Mouse (Mus musculus) heart, embryonic 10.5 days (tissue): ENCODE results near the gene Lgr4. TPM values are rescaled to one million over a fixed set of nuclear protein-coding genes. Genes with fewer than 3 reads are reported as not detected.

Experiments used
- DNase-seq: peaks from one replicate; pipeline ENCODE4 v3.0.0-alpha.2; 2017; ENCODE audit warnings: low spot score
- H3K27ac ChIP-seq: fragments of 300-500 bp; sonication (generic); 2 replicates; pipeline ENCODE4 v1.5.1; 2016; ENCODE audit warnings: mild to moderate bottlenecking
- H3K27me3 ChIP-seq: fragments of 300-500 bp; sonication (generic); 2 replicates; pipeline ENCODE4 v1.6.1; 2016; ENCODE audit warnings: mild to moderate bottlenecking; ENCODE audit not compliant: poor library complexity, insufficient read depth, severe bottlenecking
- H3K36me3 ChIP-seq: fragments of 300-500 bp; sonication (generic); 2 replicates; pipeline ENCODE4 v1.6.1; 2016; ENCODE audit warnings: mild to moderate bottlenecking, moderate library complexity
- H3K4me1 ChIP-seq: fragments of 300-500 bp; sonication (generic); 2 replicates; pipeline ENCODE4 v1.6.1; 2016; ENCODE audit warnings: mild to moderate bottlenecking
- H3K4me3 ChIP-seq: fragments of 300-500 bp; sonication (generic); 2 replicates; pipeline ENCODE4 v1.5.1; 2016; ENCODE audit warnings: mild to moderate bottlenecking, moderate library complexity
- H3K9me3 ChIP-seq: fragments of 300-500 bp; sonication (generic); 2 replicates; pipeline ENCODE4 v1.6.1; 2016; ENCODE audit warnings: mild to moderate bottlenecking, moderate library complexity
- WGBS: fragments of 180-500 bp; shearing (Covaris S2); methylation state at CpG from one replicate; pipeline ENCODE4 v1.1.7; 2016; 5-methylcytosine and 5-hydroxymethylcytosine counted together
- polyA plus RNA-seq: library from polyadenylated mRNA; unstranded; fragments of >200 nt; fragmentation: Nextera tagmentation; extraction: Ambion mirVana; gene quantifications from 2 replicates; pipeline ENCODE4 v1.2.1, GENCODE M21; 2016

Lgr4 gene
- polyA plus RNA-seq, 1 experiment from 2014 or later = 12.7 TPM

DNA sequence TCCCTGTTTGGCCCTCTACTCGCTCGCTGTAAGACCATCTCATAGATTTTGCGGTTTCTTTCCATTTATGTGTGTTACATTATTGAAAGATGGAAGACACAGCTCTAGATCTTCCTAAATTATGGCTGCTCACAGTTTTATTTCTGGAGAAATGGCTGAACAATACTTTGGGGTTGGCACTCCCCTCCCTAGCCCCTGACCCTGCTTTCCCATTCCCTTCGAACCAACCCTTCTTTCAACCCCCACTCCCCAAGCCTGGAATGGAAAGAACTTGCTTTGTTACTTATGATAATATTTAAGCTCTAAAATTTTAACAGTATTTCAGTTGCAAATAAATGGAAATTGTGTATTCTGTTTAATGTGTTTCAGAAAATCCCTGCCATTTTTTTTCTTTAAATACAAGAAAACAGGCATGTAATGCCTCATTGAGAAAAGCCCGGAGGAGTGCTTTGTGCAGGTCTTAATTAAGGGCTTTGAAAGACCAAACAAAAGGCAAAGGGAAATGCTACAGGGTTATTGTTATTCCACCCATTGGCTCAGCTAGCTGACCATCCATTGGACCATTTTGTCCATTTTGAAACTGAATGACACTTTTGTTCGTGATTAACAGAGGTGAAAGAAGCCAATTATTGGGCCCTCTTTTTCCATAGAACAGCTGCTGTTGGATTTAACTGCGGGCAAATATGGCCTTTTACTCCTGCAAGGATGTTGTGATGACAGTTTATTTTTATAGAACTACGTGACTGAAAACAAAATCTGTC, 25.5 kb downstream of the Lgr4 start:
- Histone ChIP-seq H3K9me3 (no peaks in the 10 kb centered on the region), H3K36me3 (no peaks in the 10 kb centered on the region), H3K4me1 (peaks cover 22% of the 10 kb centered on the region), H3K4me3 (no peak overlapping the region), H3K27me3 (no peaks in the 10 kb centered on the region), H3K27ac (no peak overlapping the region)
- DNase-seq = no peak
- 83% methylated on average over 8 of the region's 8 CpGs for WGBS

DNA sequence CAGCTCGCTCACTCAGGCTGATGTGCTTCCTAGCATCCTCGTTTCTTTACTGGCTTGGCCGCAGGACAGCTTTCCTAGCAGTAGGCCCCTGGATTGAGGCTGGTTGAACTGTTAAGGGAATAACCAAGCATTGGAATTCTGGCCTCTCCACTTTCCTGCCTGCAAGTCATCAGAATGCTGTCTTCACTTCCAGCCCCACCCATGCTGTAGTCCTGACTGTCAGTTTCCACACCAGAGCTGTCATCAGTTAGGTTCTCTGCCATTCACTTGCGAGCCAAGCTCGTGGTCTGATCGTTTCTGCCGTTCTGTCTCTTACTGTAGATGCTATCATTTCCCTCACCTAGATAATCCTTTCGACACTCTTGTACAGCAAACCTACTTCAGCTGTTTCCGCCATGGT, 27.5 kb downstream of the Lgr4 start:
- no peaks in the 10 kb centered on the region for H3K36me3 ChIP-seq
- peak; percentile 92 for DNase-seq
- no peaks in the 10 kb centered on the region for H3K27me3 ChIP-seq
- peaks cover 28% of the 10 kb centered on the region for H3K4me1 ChIP-seq
- H3K9me3 ChIP-seq = no peaks in the 10 kb centered on the region
- no peak overlapping the region for H3K4me3 ChIP-seq
- WGBS = 20% methylated on average over 9 of the region's 9 CpGs
- peak overlapping the region; percentile 69; the same call in 1 of the 2 replicates for H3K27ac ChIP-seq

DNA sequence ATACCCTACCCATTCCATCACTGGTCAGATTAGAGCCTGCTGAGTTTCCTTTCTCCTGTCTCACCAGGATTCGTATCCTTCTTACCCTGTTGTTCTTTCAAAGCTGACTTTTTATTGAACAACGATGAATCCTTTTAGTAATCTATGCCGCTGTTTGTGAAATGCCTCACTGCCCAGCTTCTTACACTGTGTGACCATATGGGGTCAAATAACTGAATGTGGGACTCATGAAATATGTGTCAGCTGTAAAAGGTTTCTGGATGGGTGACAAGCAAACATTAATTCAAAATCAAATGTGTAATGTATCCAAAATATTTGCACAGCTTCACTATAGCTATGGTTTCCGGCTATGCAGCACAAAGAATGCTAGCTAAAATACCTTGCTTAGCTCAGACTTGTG, 28.1 kb downstream of the Lgr4 start:
- peaks cover 31% of the 10 kb centered on the region for H3K4me1 ChIP-seq

DNA sequence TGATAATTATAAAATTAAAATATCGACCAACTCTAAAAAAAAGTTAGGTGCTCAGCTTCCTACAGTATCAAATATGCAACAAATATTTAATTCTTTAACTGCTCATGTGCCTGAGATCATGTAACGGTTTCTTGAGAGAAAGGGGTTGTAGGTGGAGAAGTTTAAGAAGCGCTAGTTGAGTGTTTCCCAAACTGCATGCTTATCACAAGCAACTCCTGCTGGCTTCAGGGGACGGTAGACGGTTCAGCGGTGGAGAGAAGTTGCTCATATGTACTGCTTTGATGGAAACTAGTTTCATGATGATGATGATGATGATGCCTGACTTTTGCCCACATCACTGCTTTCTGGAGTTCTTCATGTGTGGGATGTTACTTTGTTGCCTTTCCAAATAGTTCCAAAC, 29.0 kb downstream of the Lgr4 start:
- Histone ChIP-seq H3K9me3 (no peaks in the 10 kb centered on the region), H3K27ac (no peak overlapping the region), H3K27me3 (no peaks in the 10 kb centered on the region), H3K4me3 (no peak overlapping the region), H3K4me1 (peaks cover 40% of the 10 kb centered on the region), H3K36me3 (no peaks in the 10 kb centered on the region)
- WGBS = 78% methylated on average over 6 of the region's 6 CpGs
- peak; percentile 63 for DNase-seq

More for the DNA sequence above, 28.1 kb downstream of the Lgr4 start:
- H3K4me3 ChIP-seq = no peak overlapping the region
- no peaks in the 10 kb centered on the region for H3K9me3 ChIP-seq
- H3K36me3 ChIP-seq = no peaks in the 10 kb centered on the region
- 79% methylated on average over 4 of the region's 4 CpGs for WGBS
- DNase-seq = no peak
- H3K27ac ChIP-seq = peak overlapping the region; percentile 29; the same call in 1 of the 2 replicates
- H3K27me3 ChIP-seq = no peaks in the 10 kb centered on the region

DNA sequence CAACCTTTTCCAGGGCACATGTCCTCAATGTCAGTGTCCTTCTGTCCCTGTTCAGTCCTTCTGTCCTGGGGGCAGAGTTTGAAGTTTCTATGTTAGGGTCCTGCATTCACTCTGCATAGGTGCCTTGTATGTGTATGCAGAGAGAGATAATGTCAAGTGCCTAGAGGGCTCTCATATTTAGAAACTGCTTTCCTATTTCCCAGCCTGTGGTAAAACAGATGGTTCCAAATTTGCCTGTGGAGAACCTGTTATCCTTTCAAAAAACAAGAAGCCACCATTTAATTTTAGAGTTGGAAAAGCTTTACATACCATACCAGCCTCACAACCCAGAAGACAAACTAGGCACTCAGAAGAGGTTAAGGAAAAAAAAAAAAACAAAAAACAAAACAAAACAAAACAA, 32.1 kb downstream of the Lgr4 start:
- Histone ChIP-seq H3K27ac (no peak overlapping the region), H3K36me3 (no peaks in the 10 kb centered on the region), H3K4me1 (peaks cover 53% of the 10 kb centered on the region), H3K4me3 (no peak overlapping the region), H3K27me3 (no peaks in the 10 kb centered on the region), H3K9me3 (no peaks in the 10 kb centered on the region)
- DNase-seq = no peak

DNA sequence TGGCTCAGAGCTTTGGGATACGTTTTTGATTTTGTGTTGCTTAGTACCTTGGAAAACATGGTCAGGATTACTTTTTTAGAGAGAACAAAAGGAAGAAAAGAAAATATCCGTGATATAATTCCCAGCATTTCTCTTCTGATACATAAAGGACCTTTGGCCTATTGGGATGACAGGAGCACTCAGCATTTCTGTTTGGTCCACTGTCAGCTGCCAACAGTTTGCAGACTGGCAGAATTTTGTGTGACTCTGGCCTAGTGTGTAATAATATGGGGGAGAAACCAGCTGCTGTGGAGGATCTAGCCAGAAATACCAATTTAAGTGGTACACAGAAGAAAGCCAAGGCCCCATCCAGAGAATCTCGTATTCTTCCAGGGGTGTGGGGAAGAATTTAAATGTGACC, 32.9 kb downstream of the Lgr4 start:
- Histone ChIP-seq H3K9me3 (no peaks in the 10 kb centered on the region), H3K27me3 (no peaks in the 10 kb centered on the region), H3K36me3 (no peaks in the 10 kb centered on the region), H3K4me3 (no peak overlapping the region), H3K4me1 (peaks cover 55% of the 10 kb centered on the region), H3K27ac (0 out of 2 replicates have a peak overlapping the region, but pooled peaks have one; percentile 13)
- 73% methylated on average over 3 of the region's 3 CpGs for WGBS
- no peak for DNase-seq

DNA sequence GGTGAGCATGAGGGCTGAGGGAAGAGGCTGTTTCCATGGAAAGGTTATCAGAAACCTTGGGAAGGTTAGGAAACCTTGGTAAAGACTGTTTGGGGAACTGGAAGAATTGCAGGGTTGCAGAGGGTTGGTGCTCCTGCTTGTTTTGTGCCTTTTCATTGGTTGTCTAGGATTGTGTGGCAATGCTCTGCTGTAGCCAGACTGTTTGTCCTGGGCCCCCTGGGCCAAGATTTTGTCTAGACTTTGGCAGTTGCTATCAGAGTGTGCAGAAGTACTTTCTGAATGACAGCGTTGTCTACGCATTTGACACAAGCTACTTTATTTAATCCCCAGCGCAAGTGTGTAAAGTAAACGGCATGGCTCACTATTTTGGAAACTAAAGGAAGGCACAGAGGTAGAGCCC, 33.6 kb downstream of the Lgr4 start:
- no peaks in the 10 kb centered on the region for H3K27me3 ChIP-seq
- no peak overlapping the region for H3K4me3 ChIP-seq
- H3K27ac ChIP-seq = 0 out of 2 replicates have a peak overlapping the region, but pooled peaks have one; percentile 13
- peaks cover 61% of the 10 kb centered on the region for H3K4me1 ChIP-seq
- no peaks in the 10 kb centered on the region for H3K9me3 ChIP-seq
- 50% methylated on average over 4 of the region's 4 CpGs for WGBS
- H3K36me3 ChIP-seq = no peaks in the 10 kb centered on the region
- no peak for DNase-seq

DNA sequence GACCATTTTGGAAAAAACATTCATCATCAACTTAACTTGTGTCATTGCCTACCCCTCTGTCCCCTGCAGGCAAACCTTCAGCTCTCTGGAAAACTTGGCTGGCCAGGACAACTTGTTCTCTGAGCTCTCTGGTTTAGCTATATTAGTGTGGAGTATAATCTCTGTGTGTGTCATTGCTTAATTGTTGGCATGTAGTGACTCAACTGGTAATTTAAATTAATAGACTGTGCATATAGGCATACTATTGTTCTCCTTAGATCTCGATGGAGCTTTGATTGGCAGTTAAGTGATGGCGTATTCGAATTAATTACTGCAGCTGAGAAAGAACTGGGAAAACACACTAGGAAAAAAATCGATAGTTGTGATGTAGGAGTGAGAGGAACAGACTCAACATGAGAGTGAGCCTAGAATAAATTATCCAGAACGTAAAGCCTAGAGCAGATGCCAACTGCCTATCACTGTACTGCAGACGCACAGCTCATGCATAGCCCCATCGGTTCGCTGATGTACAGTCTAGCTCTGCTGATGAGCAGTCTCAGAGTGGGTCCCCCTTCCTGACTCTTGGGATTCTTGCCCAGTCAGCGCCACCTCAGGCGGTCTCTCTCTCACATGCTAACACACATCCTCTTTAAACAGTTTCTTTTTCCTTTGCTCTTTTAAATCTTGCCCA, 35.7 kb downstream of the Lgr4 start:
- Histone ChIP-seq H3K4me1 (peaks cover 68% of the 10 kb centered on the region), H3K27me3 (no peaks in the 10 kb centered on the region), H3K9me3 (no peaks in the 10 kb centered on the region), H3K4me3 (no peak overlapping the region), H3K36me3 (no peaks in the 10 kb centered on the region), H3K27ac (no peak overlapping the region)
- 83% methylated on average over 10 of the region's 10 CpGs for WGBS
- DNase-seq = no peak

DNA sequence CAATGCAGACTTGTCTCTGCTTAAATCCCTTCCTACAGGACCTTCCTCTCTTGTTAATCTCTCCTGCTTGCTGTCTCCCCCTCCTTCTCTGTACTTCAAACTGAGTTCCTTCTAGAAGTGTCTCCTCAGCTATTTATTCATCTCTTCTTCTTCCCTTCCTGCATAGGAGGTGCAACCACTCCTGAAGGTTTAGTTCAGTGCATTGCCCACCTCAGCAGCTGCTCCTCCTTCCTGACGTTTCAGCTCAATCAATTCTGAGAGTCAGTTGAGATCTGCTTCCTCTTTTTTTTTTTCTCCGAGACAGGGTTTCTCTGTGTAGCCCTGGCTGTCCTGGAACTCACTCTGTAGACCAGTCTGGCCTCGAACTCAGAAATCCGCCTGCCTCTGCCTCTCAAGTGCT, 36.4 kb downstream of the Lgr4 start:
- Histone ChIP-seq H3K4me1 (peaks cover 68% of the 10 kb centered on the region), H3K9me3 (no peaks in the 10 kb centered on the region), H3K27ac (peak overlapping the region; percentile 36; the same call in 1 of the 2 replicates), H3K4me3 (no peak overlapping the region), H3K36me3 (no peaks in the 10 kb centered on the region), H3K27me3 (no peaks in the 10 kb centered on the region)
- no peak for DNase-seq
- WGBS = 73% methylated on average over 4 of the region's 4 CpGs

DNA sequence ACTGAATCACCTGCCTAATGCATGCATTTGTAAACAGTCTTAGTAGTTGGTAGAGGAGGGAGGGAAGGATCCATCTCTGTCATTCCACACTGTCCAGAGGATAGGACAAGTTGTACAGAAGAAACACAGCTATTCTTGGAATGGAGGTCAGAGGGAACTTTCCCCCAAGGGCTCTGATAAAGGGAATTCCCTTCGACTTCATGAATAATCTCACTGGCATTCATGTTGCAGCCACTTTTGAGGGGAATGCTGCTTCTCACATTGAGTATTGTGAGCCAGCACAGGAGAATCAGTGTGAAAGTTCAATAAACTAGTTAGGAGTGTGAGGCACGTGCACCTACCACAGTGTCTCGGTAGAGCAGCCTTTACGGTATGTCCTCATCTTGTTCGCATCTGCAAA, 37.6 kb downstream of the Lgr4 start:
- WGBS = 44% methylated on average over 5 of the region's 5 CpGs
- Histone ChIP-seq H3K4me3 (no peak overlapping the region), H3K9me3 (no peaks in the 10 kb centered on the region), H3K4me1 (peaks cover 72% of the 10 kb centered on the region), H3K27ac (0 out of 2 replicates have a peak overlapping the region, but pooled peaks have one; percentile 3), H3K36me3 (no peaks in the 10 kb centered on the region), H3K27me3 (no peaks in the 10 kb centered on the region)
- DNase-seq = no peak

DNA sequence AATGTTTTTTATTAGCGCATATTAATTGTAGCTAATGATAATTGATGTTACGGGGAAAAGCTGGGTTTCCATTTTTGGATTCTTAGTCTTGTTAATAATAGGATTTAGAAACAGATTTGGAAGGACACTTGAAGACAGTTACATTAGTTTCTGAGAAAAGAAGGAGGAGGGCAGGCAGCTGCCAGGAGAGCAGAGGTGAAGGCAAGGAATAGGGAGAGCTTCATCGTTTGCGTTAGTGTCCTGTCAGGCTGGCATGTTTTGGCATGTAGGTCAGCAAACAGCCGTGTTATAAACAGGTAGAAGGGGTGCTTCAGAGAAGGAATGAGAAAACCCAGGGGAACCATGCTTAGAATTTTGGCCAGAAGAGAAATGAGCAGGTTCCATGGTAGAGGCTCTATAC, 38.5 kb downstream of the Lgr4 start:
- 91% methylated on average over 5 of the region's 5 CpGs for WGBS
- DNase-seq = no peak
- Histone ChIP-seq H3K27me3 (no peaks in the 10 kb centered on the region), H3K36me3 (no peaks in the 10 kb centered on the region), H3K4me3 (no peak overlapping the region), H3K27ac (no peak overlapping the region), H3K4me1 (peaks cover 65% of the 10 kb centered on the region), H3K9me3 (no peaks in the 10 kb centered on the region)

DNA sequence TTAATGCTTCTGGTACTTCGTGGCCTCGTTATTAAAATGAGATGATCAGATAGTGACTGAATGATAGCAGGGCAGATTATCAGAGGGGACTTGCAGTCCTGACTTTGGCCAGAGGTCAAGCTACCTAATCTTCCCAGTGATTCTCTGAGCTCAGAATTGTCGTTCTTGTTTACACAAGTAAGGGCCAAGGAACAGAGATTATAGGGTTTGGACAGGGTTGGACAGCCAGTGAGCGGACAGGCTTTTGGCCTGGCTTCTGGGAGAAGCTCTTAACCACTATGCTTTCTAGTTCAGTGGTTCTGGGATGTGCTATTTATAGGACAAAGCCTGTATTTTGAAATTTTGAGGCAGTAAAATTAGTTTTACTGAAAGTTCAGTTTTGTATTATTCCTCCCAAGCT, 39.3 kb downstream of the Lgr4 start:
- H3K36me3 ChIP-seq = no peaks in the 10 kb centered on the region
- H3K9me3 ChIP-seq = no peaks in the 10 kb centered on the region
- no peaks in the 10 kb centered on the region for H3K27me3 ChIP-seq
- WGBS = 47% methylated on average over 4 of the region's 4 CpGs
- no peak overlapping the region for H3K4me3 ChIP-seq
- peaks cover 56% of the 10 kb centered on the region for H3K4me1 ChIP-seq
- DNase-seq = no peak
- H3K27ac ChIP-seq = no peak overlapping the region

DNA sequence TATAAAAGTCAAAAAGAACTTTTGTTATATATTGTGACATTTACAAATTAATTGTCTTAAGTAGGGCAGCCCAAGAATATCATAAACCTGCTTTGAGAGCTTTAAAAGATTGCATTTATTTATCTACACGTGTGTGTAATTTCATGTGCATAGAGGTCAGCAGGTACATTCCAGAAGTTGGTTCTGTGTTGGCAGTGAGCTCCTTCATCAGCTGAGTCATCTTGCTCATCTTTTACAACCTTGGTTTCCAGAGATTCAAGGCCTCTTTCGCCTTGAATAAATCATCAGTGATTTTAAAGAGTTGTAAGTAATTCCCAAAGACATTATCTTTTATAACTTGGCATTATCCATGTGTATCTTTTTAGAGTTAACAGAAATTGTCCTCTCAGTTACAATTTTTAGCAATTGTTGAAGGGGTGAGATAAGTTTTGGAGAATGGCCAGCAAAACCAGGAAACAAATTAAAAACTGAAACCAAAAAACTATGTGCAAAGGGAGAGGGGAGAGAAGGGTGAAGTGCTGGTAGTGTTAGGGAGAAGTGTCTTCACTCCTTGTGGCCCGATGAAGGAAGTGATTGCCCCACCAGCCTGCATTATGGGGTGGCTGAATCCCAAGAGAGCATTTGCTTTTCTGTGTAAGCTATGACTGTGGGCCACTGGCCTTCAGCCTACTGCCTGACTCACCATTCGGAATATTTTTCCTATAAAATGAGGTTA, 41.4 kb downstream of the Lgr4 start:
- no peaks in the 10 kb centered on the region for H3K27me3 ChIP-seq
- no peaks in the 10 kb centered on the region for H3K36me3 ChIP-seq
- H3K27ac ChIP-seq = no peak overlapping the region
- no peak overlapping the region for H3K4me3 ChIP-seq
- DNase-seq = no peak
- no peaks in the 10 kb centered on the region for H3K9me3 ChIP-seq
- WGBS = 81% methylated on average over 4 of the region's 4 CpGs
- H3K4me1 ChIP-seq = peaks cover 36% of the 10 kb centered on the region
